Mouse (Mus musculus): ENCODE measurements at regions not wholly inside any gene's neighbourhood (a gene's known extent, or its start where the extent isn't known, plus 50 kb on each side); places are given as distances from the start of the nearest gene placed in this dataset.

DNA sequence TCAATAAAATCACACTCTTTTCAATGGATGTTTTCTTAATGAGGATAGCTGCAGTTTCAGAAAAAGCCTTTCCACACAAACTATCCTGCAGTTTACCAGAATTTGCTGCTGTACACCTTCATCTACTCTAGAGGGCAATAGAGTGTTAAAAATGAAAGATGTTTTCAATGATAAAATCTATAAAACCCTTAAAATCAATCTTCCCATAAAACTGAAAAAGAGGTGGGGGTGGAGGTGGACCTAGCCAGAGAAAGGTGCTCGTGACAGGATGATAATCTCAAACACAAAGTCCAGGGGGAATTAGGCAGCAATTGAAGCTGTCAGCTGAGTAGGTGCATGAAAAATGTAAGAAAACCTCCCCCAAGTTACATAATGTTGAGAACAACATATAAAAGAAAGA is 288.4 kb upstream of the Agtr1b start:
- TF ChIP-seq EP300 (IDR thresholded peaks at IDR 0.05; ENCODE audit: low read depth) (no peak), CTCF (IDR thresholded peaks at IDR 0.05; ENCODE audit: low read depth) (peak; percentile 60)
